Mouse (Mus musculus): ENCODE results near the gene Hnrnph2. TPM values are rescaled to one million over a fixed set of nuclear protein-coding genes. Genes with fewer than 3 reads are reported as not detected.
A peak's percentile ranks its signal among the peaks of the same experiment; 100 is the strongest.

The Hnrnph2 gene
- 63.0 and 67.6 TPM in 2 replicates for total RNA-seq (2015)
- 122 and 132 TPM in 2 replicates for total RNA-seq (2017)

- peak; percentile 84 for ATAC-seq (ENCODE audit: poor library complexity, severe bottlenecking)
Measured at GRCm38 (mm10) chrX:134600659-134601379, at the start of gene Hnrnph2, which contains the start of gene Gla. Gene Hnrnph2, plus strand, starts transcription at chrX:134601179. Gene Gla, minus strand, starts transcription at chrX:134601125.

- no peak for ATAC-seq (ENCODE audit: poor library complexity, severe bottlenecking)
Measured at GRCm38 (mm10) chrX:134553326-134553725, 47.7 kb upstream of the Hnrnph2 start.

GRCm38 (mm10) chrX:134554425-134554824 is 46.6 kb upstream of the Hnrnph2 start:
- ATAC-seq (ENCODE audit: poor library complexity, severe bottlenecking) = peak; percentile 77

- ATAC-seq (ENCODE audit: poor library complexity, severe bottlenecking) = peak; percentile 51
Measured at GRCm38 (mm10) chrX:134564326-134564725, 36.7 kb upstream of the Hnrnph2 start.

GRCm38 (mm10) chrX:134566536-134567222 is 34.3 kb upstream of the Hnrnph2 start:
- ATAC-seq (ENCODE audit: poor library complexity, severe bottlenecking) = peak; percentile 71

GRCm38 (mm10) chrX:134577896-134578295 is 23.1 kb upstream of the Hnrnph2 start:
- ATAC-seq (ENCODE audit: poor library complexity, severe bottlenecking) = no peak

- ATAC-seq (ENCODE audit: poor library complexity, severe bottlenecking) = no peak
Measured at GRCm38 (mm10) chrX:134580528-134581305, 20.3 kb upstream of the Hnrnph2 start.

GRCm38 (mm10) chrX:134582270-134582669 is 18.7 kb upstream of the Hnrnph2 start:
- ATAC-seq (ENCODE audit: poor library complexity, severe bottlenecking) = no peak

- ATAC-seq (ENCODE audit: poor library complexity, severe bottlenecking) = peak; percentile 41
Measured at GRCm38 (mm10) chrX:134582888-134583669, 17.9 kb upstream of the Hnrnph2 start, which contains the start of gene Btk. Gene Btk, minus strand, starts transcription at chrX:134583570.

GRCm38 (mm10) chrX:134585103-134586002 is 15.6 kb upstream of the Hnrnph2 start, which contains the start of gene Rpl36a:
Gene Rpl36a, plus strand, starts transcription at chrX:134585654.
- ATAC-seq (ENCODE audit: poor library complexity, severe bottlenecking) = peak; percentile 85

- no peak for ATAC-seq (ENCODE audit: poor library complexity, severe bottlenecking)
Measured at GRCm38 (mm10) chrX:134586447-134586846, 14.5 kb upstream of the Hnrnph2 start.

GRCm38 (mm10) chrX:134588261-134588660 is 12.7 kb upstream of the Hnrnph2 start:
- ATAC-seq (ENCODE audit: poor library complexity, severe bottlenecking) = no peak

GRCm38 (mm10) chrX:134588997-134589396 is 12.0 kb upstream of the Hnrnph2 start:
- no peak for ATAC-seq (ENCODE audit: poor library complexity, severe bottlenecking)

GRCm38 (mm10) chrX:134589836-134590235 is 11.1 kb upstream of the Hnrnph2 start:
- no peak for ATAC-seq (ENCODE audit: poor library complexity, severe bottlenecking)

- peak; percentile 45 for ATAC-seq (ENCODE audit: poor library complexity, severe bottlenecking)
Measured at GRCm38 (mm10) chrX:134599922-134600565, 935 bp upstream of the Hnrnph2 start.

- peak; percentile 47 for ATAC-seq (ENCODE audit: poor library complexity, severe bottlenecking)
Measured at GRCm38 (mm10) chrX:134601380-134602120, 571 bp downstream of the Hnrnph2 start.

GRCm38 (mm10) chrX:134609472-134609871 is 8.5 kb downstream of the Hnrnph2 start:
- ATAC-seq (ENCODE audit: poor library complexity, severe bottlenecking) = peak; percentile 50

- ATAC-seq (ENCODE audit: poor library complexity, severe bottlenecking) = no peak
Measured at GRCm38 (mm10) chrX:134610984-134611383, 10.0 kb downstream of the Hnrnph2 start.

Data from megakaryocyte, adult 5-6 weeks (primary cell).